Mouse (Mus musculus): ENCODE measurements around the gene Helb.

DNA sequence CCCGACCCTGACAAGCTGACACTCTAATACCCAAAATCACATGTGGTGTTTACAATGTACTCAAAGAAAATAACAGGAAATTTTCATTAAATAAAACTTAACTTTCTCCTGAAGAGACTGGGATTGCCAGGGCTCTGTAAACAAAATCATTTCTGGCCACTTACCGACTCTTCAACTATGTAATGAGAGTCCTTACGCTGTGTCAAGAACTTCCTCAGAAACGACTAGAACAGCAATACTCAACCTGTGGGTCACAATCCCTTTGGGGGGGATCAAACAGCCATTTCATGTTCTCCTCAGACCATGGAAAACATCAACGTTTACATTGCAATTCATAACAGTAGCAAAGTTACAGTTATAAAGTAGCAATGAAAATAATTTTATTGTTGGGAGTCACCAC is 15.2 kb downstream of the Helb start:
- TF ChIP-seq CTCF (IDR thresholded peaks at IDR 0.05; ENCODE audit: borderline replicate concordance, control insufficient read depth, extremely low read depth, insufficient read depth, low read length, poor library complexity) (no peak), POLR2A (IDR thresholded peaks at IDR 0.05; ENCODE audit: control insufficient read depth, extremely low read depth, insufficient read depth, low read length, poor library complexity) (no peak)
